Mouse (Mus musculus) C3H10T1/2 (cell line): Measurements from ENCODE around the gene Ppp2r5e. TPM values are rescaled to one million over a fixed set of nuclear protein-coding genes. Genes with fewer than 3 reads are reported as not detected.

ENCODE experiments used
- polyA plus RNA-seq, 2 experiments: library from polyadenylated mRNA; unstranded; fragments of >200 nt; fragmentation: generic; extraction: Trizol; gene quantifications; one replicate each; pipeline ENCODE4 v1.2.1; 2012; ENCODE audit warnings: missing spikeins in 2 of 2

The Ppp2r5e gene
- 10 to 100 TPM in 1 of 2 experiments, 1 to 10 TPM in 1; 2.4 to 11.8 TPM for polyA plus RNA-seq

DNA sequence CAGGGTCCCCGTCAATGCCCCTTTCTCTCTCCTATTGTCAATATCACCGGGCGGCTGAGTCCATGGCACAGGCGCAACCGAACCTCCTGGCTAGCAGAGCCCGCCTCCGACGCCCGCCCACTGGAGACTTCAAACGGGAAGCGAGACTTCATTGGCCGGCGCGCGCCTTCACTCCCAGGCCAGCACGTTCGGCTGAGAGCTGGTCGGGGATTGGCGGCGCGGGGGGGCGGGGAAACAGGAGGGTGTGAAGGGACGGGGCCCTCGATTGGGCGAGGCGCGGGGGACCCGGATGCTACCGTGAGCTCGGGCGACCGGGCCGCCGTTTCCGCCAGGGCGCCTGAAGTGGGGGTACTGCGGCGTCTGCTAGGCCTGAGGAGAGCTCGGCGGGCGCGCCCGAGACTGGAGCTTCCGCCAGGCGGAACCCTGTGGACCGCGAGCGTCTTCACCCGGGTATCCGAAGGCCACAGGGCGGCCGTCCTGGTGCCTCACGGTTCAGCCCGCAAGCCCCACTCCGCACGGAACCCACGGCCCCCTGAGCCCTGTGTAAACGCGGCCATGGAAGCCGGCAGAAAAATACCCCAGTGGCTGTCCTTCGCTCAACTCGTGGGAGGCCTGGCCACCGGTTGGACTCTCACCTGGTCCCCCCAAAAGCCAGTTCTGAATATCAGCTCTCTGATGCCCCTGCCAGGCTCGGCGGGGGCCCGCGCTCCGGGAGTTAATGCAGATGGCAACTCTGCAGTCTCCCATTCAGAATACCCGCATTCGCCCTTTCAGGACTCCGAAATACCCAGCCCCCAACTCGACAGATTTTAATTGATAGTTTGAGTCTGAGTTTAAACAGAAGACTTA, at the start of gene Ppp2r5e:
TSS of gene Ppp2r5e (minus strand) at position 92 of the 849 bp plus-strand sequence.

DNA sequence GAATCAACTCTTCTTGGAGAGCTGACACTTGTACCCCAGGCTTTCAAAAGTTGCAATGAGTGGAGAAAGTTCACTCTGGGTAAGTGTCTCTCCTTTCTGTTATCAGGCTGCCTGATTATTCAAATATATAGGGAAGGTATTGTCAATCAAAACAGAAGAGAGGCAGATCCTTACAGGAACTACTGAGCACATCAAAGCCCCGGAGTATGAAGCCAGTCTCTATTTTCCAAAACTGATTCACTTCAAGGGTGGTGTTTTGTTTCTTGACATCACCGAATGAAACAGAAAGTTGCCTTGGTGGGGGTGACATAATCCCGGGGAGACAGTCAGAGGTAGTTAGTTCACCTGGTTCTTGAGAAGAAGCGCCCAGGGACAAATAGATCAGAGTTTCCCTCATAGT, 179.4 kb downstream of the Ppp2r5e start, which contains the start of gene Gphb5:
TSS of gene Gphb5 (minus strand) at position 101 of the 400 bp plus-strand sequence.

Other genes with a start within 250 kb of the Ppp2r5e start
- under 1 TPM in 1 of 2 experiments, not detected in 1; 0.02 TPM for gene Gphb5, start 179.5 kb downstream of the Ppp2r5e start, polyA plus RNA-seq
- 10 to 100 TPM; 13.5 to 47.6 TPM for gene Wdr89, start 73.3 kb upstream of the Ppp2r5e start, polyA plus RNA-seq
- 1 to 10 TPM; 1.2 to 9.3 TPM for gene Sgpp1, start 139.5 kb upstream of the Ppp2r5e start, polyA plus RNA-seq
- 1 to 10 TPM in 1 of 2 experiments, under 1 TPM in 1; 0.82 to 9.4 TPM for gene Syne2, start 221.9 kb upstream of the Ppp2r5e start, polyA plus RNA-seq